Mouse (Mus musculus) gastrocnemius, postnatal 36 days (tissue): ENCODE results near the gene Ift27. TPM values are rescaled to one million over a fixed set of nuclear protein-coding genes. Genes with fewer than 3 reads are reported as not detected.
A peak's percentile ranks its signal among the peaks of the same experiment; 100 is the strongest.

Experiments
- DNase-seq, 2 experiments: peaks; one replicate each; pipeline ENCODE4 v3.0.0; 2022
- intact Hi-C: fragments of 180-260 bp; cut with DNase I; formaldehyde crosslinking; loops from one replicate; pipeline ENCODE4 v1.15.1; 2025
- total RNA-seq, 2 experiments: library from RNA; stranded (reverse); gene quantifications; 2 replicates each; pipeline ENCODE4 v1.2.3; 2021

Ift27 gene
- total RNA-seq, 2 experiments from 2014 or later, result 18.0 to 27.2 TPM

- no peak for DNase-seq
- intact Hi-C loops, result no loop called here
Observed at GRCm38 (mm10) chr15:78172899-78173817, 749 bp downstream of the Ift27 start.

- intact Hi-C loops, result no loop called here
- no peak for DNase-seq
Observed at GRCm38 (mm10) chr15:78172256-78172898, 1.5 kb downstream of the Ift27 start.

GRCm38 (mm10) chr15:78171651-78172050 lies 2.3 kb downstream of the Ift27 start:
- no peak for DNase-seq
- intact Hi-C loops, result no loop called here

GRCm38 (mm10) chr15:78170708-78171107 lies 3.2 kb downstream of the Ift27 start:
- no peak for DNase-seq
- intact Hi-C loops, result no loop called here

- no peak for DNase-seq
- intact Hi-C loops, result no loop called here
Observed at GRCm38 (mm10) chr15:78169566-78169965, 4.3 kb downstream of the Ift27 start.

GRCm38 (mm10) chr15:78165292-78165691 lies 8.6 kb downstream of the Ift27 start:
- DNase-seq, result no peak
- intact Hi-C loops, result no loop called here

GRCm38 (mm10) chr15:78164466-78164865 lies 9.4 kb downstream of the Ift27 start:
- no peak for DNase-seq
- intact Hi-C loops, result no loop called here

- intact Hi-C loops, result no loop called here
- DNase-seq, result no peak
Observed at GRCm38 (mm10) chr15:78161946-78162345, 12.0 kb downstream of the Ift27 start.

- no peak for DNase-seq
- intact Hi-C loops, result loop anchor here (10.0 kb wide), 1 partner anchor 174 kb away; no protein-coding TSS in a partner anchor
Observed at GRCm38 (mm10) chr15:78158335-78158734, 15.6 kb downstream of the Ift27 start.

- no peak for DNase-seq
- intact Hi-C loops, result loop anchor here (10.0 kb wide), 1 partner anchor 173 kb away; no protein-coding TSS in a partner anchor
Observed at GRCm38 (mm10) chr15:78157824-78158223, 16.1 kb downstream of the Ift27 start.

- no peak for DNase-seq
- intact Hi-C loops, result loop anchor here (10.0 kb wide), 1 partner anchor 173 kb away; no protein-coding TSS in a partner anchor
Observed at GRCm38 (mm10) chr15:78157330-78157729, 16.6 kb downstream of the Ift27 start.

GRCm38 (mm10) chr15:78155421-78155820 lies 18.5 kb downstream of the Ift27 start:
- intact Hi-C loops, result loop anchor here (10.0 kb wide), 1 partner anchor 171 kb away; no protein-coding TSS in a partner anchor
- DNase-seq, result no peak

GRCm38 (mm10) chr15:78153045-78153775 lies 20.7 kb downstream of the Ift27 start:
- no peak for DNase-seq
- intact Hi-C loops, result loop anchor here (10.0 kb wide), 1 partner anchor 168 kb away; no protein-coding TSS in a partner anchor

- DNase-seq, result no peak
- intact Hi-C loops, result no loop called here
Observed at GRCm38 (mm10) chr15:78148565-78148964, 25.3 kb downstream of the Ift27 start.

- no peak for DNase-seq
- intact Hi-C loops, result no loop called here
Observed at GRCm38 (mm10) chr15:78140226-78140625, 33.7 kb downstream of the Ift27 start.

- intact Hi-C loops, result no loop called here
- no peak for DNase-seq
Observed at GRCm38 (mm10) chr15:78134606-78135005, 39.3 kb downstream of the Ift27 start.

GRCm38 (mm10) chr15:78133389-78133788 lies 40.5 kb downstream of the Ift27 start:
- intact Hi-C loops, result no loop called here
- no peak for DNase-seq

GRCm38 (mm10) chr15:78119704-78120103 lies 54.2 kb downstream of the Ift27 start, which contains the start of gene Cacng2:
TSS of gene Cacng2 (minus strand) at chr15:78120028.
- DNase-seq, result peak; percentile 94

GRCm38 (mm10) chr15:78119248-78119647 lies 54.7 kb downstream of the Ift27 start:
- intact Hi-C loops, result no loop called here
- DNase-seq, result no peak

More at GRCm38 (mm10) chr15:78119704-78120103, 54.2 kb downstream of the Ift27 start, which contains the start of gene Cacng2:
- intact Hi-C loops, result no loop called here

- no peak for DNase-seq
- intact Hi-C loops, result no loop called here
Observed at GRCm38 (mm10) chr15:78118275-78118995, 55.5 kb downstream of the Ift27 start.
